Mouse (Mus musculus) limb, embryonic 11.5 days (tissue): ENCODE data around the gene Mthfd1l. TPM values are rescaled to one million over a fixed set of nuclear protein-coding genes. Genes with fewer than 3 reads are reported as not detected.

Source experiments
- ATAC-seq: fragments of 200-750 bp; cut with Nextera tagmentation; 2 replicates; pipeline ENCODE4 v1.8.0; 2017; ENCODE audit warnings: low read depth; ENCODE audit not compliant: insufficient number of reproducible peaks, low FRiP score, low TSS enrichment
- DNase-seq: peaks from one replicate; pipeline ENCODE4 v3.0.0-alpha.2; 2015; ENCODE audit warnings: low spot score
- H3K27ac ChIP-seq: fragments of 300-500 bp; sonication (generic); replicated peaks from 2 replicates; pipeline ENCODE4 v1.5.1; 2014; ENCODE audit warnings: low read depth, mild to moderate bottlenecking, low read length
- H3K27me3 ChIP-seq: fragments of 300-500 bp; sonication (generic); 2 replicates; pipeline ENCODE4 v1.6.1; 2014; ENCODE audit warnings: mild to moderate bottlenecking, low read length, mixed read lengths; ENCODE audit not compliant: control insufficient read depth, insufficient read depth
- H3K36me3 ChIP-seq: fragments of 300-500 bp; sonication (generic); 2 replicates; pipeline ENCODE4 v1.6.1; 2014; ENCODE audit warnings: mild to moderate bottlenecking, low read length, moderate library complexity, mixed read lengths; ENCODE audit not compliant: control insufficient read depth, insufficient read depth
- H3K4me1 ChIP-seq: fragments of 300-500 bp; sonication (generic); 2 replicates; pipeline ENCODE4 v1.6.1; 2014; ENCODE audit warnings: low read length, mixed read lengths; ENCODE audit not compliant: control insufficient read depth, insufficient read depth
- H3K4me2 ChIP-seq: fragments of 300-500 bp; sonication (generic); 2 replicates; pipeline ENCODE4 v1.6.1; 2014; ENCODE audit warnings: low read depth, mild to moderate bottlenecking, moderate library complexity; ENCODE audit not compliant: severe bottlenecking
- H3K4me3 ChIP-seq: fragments of 300-500 bp; sonication (generic); 2 replicates; pipeline ENCODE4 v1.5.1; 2014; ENCODE audit warnings: low read depth, low read length
- H3K9ac ChIP-seq: fragments of 300-500 bp; sonication (generic); 2 replicates; pipeline ENCODE4 v1.6.1; 2014; ENCODE audit warnings: mild to moderate bottlenecking, low read length
- H3K9me3 ChIP-seq: fragments of 300-500 bp; sonication (generic); 2 replicates; pipeline ENCODE4 v1.6.1; 2016; ENCODE audit warnings: low read length; ENCODE audit not compliant: control insufficient read depth
- WGBS: fragments of 180-500 bp; shearing (Covaris S2); extraction: QIAGEN DNeasy Blood & Tissue Kit; methylation state at CpG from one replicate; pipeline ENCODE4 v1.1.7; 2014; 5-methylcytosine and 5-hydroxymethylcytosine counted together
- polyA plus RNA-seq: library from polyadenylated mRNA; unstranded; fragments of >200 nt; fragmentation: Nextera tagmentation; extraction: Ambion mirVana; gene quantifications from 2 replicates; pipeline ENCODE4 v1.2.1, GENCODE M21; 2014

Gene Mthfd1l
- polyA plus RNA-seq, 1 experiment from 2014 or later: 16.0 TPM

DNA sequence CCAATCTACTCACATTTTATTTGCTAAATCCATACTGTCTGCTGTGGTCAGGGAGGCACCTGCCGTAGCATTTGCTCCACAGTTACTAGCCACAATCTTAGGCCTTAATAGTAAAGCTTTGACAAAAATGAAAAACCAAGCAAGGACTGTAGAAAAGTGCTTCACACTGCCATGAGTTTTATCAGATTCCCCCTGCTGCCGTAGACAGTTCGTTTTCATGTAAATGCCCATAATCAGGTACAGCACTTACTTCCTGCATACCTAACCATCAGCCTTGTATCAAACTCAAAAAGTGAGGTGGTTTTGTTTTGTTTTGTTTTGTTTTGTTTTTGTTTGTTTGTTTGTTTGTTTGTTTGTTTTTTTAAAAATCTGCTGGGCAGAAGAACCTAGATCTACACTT lies 84.5 kb downstream of the Mthfd1l start:
- no peaks in the 10 kb centered on the region for H3K27me3 ChIP-seq
- no peak overlapping the region for H3K4me3 ChIP-seq
- no peak overlapping the region for H3K4me2 ChIP-seq
- H3K36me3 ChIP-seq: no peaks in the 10 kb centered on the region; the same call in 1 of the 2 replicates
- WGBS: 94% methylated on average over 3 of the region's 3 CpGs
- no peak for ATAC-seq
- H3K9ac ChIP-seq: no peak overlapping the region
- no peaks in the 10 kb centered on the region for H3K9me3 ChIP-seq
- no peak overlapping the region for H3K27ac ChIP-seq
- no peaks in the 10 kb centered on the region for H3K4me1 ChIP-seq
- no peak for DNase-seq

DNA sequence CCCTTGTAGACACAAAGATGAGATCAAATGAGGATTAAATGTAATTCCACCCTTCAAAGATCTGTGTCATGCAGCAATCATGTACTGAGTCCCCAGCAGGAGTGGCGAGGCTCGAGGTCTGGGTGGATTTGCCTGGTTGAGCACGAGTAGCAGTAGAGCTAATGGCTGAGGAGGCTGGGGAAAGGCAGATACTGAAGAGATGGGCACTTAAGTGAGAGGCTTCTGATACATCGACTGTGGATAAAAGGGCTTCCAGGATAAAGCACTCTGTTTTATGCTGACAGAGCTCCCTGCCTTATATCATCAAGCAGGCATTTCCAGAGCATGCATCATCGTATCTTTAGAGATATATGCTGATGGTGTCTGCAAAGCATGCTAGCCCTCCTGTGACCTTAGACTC lies 84.9 kb downstream of the Mthfd1l start:
- ATAC-seq (no peak), DNase-seq (no peak)
- no peak overlapping the region for H3K4me3 ChIP-seq
- no peaks in the 10 kb centered on the region for H3K9me3 ChIP-seq
- no peaks in the 10 kb centered on the region; the same call in 1 of the 2 replicates for H3K36me3 ChIP-seq
- WGBS: 87% methylated on average over 5 of the region's 5 CpGs
- H3K27ac ChIP-seq: no peak overlapping the region
- no peak overlapping the region for H3K9ac ChIP-seq
- H3K4me1 ChIP-seq: no peaks in the 10 kb centered on the region
- no peak overlapping the region for H3K4me2 ChIP-seq
- H3K27me3 ChIP-seq: no peaks in the 10 kb centered on the region

DNA sequence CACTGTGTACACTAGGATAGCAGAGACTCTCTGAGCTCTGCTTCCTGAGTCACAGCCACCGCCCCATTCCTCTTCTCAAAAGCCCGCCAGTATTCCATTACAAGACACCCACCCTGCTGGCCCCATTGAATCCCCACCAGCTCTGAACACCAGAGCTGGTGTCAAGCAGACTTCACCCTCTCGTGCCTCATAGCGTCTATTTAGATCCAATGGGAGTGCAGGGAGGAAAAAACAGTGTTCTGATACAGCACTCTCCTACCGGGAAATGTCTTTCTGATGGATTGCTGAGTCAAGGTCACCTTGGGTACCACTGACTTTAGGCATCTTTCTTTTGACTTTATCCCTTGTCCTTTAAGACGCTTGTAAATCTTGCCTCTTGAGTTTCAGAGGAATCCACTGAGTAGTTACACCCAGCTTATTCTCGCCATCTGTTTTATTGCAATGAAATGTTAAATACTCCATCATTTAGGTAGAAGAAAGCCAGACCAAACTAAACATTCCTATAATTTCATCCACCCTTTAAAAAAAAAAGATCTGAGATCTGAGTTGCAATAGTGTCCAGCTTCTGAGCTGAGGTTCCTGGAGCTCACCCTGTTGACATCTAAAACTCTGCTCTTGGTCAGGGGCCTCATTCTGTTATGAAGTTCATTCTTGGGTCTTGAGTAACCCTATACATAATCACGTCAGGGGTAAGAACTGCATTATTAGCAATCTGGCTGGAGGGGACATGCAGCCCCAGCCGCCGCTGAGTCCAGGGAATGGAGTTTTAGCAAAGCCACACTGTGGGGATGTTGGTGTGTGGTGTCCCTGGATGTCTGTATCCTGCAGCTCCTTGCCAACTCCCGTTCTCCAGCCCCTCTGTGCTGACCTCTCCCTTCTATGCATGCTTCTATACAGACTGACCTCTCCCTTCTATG lies 88.4 kb downstream of the Mthfd1l start:
- WGBS: 89% methylated on average over 11 of the region's 11 CpGs
- H3K4me3 ChIP-seq: no peak overlapping the region
- H3K27ac ChIP-seq: no peak overlapping the region
- H3K4me2 ChIP-seq: no peak overlapping the region
- no peaks in the 10 kb centered on the region for H3K27me3 ChIP-seq
- no peaks in the 10 kb centered on the region for H3K9me3 ChIP-seq
- H3K36me3 ChIP-seq: no peaks in the 10 kb centered on the region; the same call in 1 of the 2 replicates
- H3K4me1 ChIP-seq: no peaks in the 10 kb centered on the region
- ATAC-seq (no peak), DNase-seq (no peak)
- no peak overlapping the region for H3K9ac ChIP-seq

DNA sequence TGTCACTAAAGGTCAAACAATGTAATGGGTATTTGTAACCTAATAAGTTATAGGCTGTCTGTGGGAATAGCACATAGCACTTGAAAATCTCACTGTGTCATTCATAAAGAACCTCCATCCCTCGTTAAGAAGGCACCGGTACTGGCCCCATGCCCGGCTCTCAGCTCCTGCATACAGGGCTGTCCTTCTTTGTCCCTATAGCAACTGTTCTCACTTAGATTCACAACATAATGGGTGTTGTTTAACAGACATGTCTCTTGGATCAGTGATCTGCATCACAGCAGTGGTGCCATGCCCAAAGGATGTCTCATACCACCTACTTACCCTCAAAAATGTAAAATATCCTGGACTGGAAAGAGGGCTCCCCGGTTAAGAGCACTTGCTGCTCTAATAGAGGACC lies 90.6 kb downstream of the Mthfd1l start:
- Histone ChIP-seq H3K9ac (no peak overlapping the region), H3K27ac (no peak overlapping the region), H3K27me3 (no peaks in the 10 kb centered on the region), H3K4me1 (no peaks in the 10 kb centered on the region), H3K4me3 (no peak overlapping the region), H3K4me2 (no peak overlapping the region), H3K9me3 (no peaks in the 10 kb centered on the region), H3K36me3 (no peaks in the 10 kb centered on the region)
- ATAC-seq (no peak), DNase-seq (no peak)
- 89% methylated on average over 4 of the region's 4 CpGs for WGBS

DNA sequence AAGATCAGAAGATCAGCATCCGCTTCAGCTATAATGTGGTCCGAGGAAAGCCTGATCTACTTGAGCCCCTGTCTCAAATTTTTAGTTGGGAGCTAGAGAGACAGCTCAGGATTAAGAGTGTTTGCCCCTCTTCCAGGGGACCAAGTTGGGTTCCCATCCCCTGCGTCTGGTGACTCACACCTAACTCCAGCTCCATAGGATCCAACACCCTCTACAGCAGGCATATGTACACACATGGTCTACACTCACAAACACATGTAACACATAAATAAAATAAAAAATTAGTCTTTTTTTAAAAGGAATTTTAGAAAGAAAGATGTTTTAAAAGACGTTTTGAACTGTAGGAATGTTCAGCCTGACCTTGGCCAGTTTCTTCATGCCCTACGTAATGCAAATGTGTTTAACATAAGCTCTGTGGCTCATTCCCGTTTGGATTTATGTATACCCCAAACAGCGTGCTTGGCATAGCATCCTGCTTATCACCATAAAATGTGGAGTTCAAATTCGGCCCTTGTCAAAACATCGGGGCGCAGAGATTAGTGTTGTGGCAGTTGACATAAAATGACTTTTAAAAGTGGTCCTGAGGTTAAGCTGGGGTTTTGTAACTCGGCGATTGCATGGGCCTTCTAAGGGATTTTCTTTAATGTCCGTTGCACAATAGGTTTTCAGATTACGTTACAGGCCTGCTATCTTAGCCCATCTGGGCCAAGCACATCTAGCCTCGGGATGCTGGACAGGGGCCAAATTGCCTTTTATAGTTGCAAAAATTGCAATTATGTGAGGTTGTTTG lies 92.6 kb downstream of the Mthfd1l start:
- H3K4me3 ChIP-seq: no peak overlapping the region
- no peak overlapping the region for H3K9ac ChIP-seq
- no peak overlapping the region for H3K4me2 ChIP-seq
- H3K4me1 ChIP-seq: no peaks in the 10 kb centered on the region
- 87% methylated on average over 15 of the region's 15 CpGs for WGBS
- DNase-seq: no peak
- H3K27me3 ChIP-seq: no peaks in the 10 kb centered on the region
- H3K27ac ChIP-seq: no peak overlapping the region
- ATAC-seq: no peak
- H3K36me3 ChIP-seq: no peaks in the 10 kb centered on the region
- H3K9me3 ChIP-seq: no peaks in the 10 kb centered on the region

DNA sequence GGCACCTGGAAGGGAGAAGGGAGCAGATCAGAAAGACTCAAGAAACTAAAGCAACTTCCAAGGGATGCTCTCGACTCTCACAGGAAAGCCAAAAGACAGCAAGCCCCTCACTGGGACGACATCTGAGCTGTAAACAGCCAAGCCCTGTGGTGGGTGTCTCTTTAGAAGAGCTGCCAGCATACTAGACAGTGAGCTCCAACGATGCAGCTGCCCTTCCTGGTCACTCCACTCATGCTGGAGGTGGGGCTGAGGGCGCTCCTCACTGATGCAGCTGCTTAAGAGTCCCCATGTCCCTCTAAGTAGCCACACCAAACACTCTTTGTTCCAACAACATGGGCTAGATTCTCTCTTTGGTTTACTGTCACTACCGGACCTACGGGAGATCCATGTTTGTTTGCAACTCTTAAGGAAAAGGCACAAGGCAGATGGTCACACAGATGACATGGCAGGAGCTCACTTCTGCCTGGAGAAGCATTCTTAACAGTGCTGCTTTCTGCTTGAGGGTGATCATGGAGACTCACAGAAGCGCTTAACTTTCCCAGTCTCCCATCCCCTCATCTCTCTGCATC lies 96.4 kb downstream of the Mthfd1l start:
- no peak overlapping the region for H3K9ac ChIP-seq

DNA sequence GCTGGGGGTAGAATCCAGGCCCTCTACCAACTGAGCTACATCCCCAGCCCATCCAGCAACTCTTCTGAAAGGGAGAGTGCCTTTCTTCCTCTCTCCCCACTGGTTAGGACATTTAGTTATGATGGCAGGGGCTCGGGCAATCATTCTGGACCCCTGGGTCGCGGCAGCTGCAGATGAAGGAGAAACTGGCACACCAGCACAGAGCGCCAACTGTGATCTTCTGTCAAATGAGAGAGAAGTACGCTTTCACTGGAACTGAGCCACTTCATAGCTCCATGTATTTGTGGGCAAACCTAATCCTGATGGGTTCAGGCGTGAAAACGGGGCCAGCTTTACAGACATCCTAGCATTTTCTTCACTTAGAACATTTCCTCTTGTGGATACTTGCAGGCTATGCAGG lies 97.1 kb downstream of the Mthfd1l start:
- ATAC-seq (no peak), DNase-seq (no peak)
- no peak overlapping the region for H3K9ac ChIP-seq
- H3K27ac ChIP-seq: no peak overlapping the region
- no peaks in the 10 kb centered on the region for H3K27me3 ChIP-seq
- H3K4me3 ChIP-seq: no peak overlapping the region
- no peaks in the 10 kb centered on the region for H3K9me3 ChIP-seq
- no peak overlapping the region for H3K4me2 ChIP-seq
- H3K4me1 ChIP-seq: no peaks in the 10 kb centered on the region
- WGBS: 95% methylated on average over 7 of the region's 7 CpGs
- H3K36me3 ChIP-seq: no peaks in the 10 kb centered on the region

More for the DNA sequence above, 96.4 kb downstream of the Mthfd1l start:
- Histone ChIP-seq H3K27ac (no peak overlapping the region), H3K4me3 (no peak overlapping the region), H3K4me1 (no peaks in the 10 kb centered on the region), H3K9me3 (no peaks in the 10 kb centered on the region), H3K36me3 (no peaks in the 10 kb centered on the region), H3K27me3 (no peaks in the 10 kb centered on the region), H3K4me2 (no peak overlapping the region)
- no peak for DNase-seq
- no peak for ATAC-seq
- 87% methylated on average over 7 of the region's 7 CpGs for WGBS

DNA sequence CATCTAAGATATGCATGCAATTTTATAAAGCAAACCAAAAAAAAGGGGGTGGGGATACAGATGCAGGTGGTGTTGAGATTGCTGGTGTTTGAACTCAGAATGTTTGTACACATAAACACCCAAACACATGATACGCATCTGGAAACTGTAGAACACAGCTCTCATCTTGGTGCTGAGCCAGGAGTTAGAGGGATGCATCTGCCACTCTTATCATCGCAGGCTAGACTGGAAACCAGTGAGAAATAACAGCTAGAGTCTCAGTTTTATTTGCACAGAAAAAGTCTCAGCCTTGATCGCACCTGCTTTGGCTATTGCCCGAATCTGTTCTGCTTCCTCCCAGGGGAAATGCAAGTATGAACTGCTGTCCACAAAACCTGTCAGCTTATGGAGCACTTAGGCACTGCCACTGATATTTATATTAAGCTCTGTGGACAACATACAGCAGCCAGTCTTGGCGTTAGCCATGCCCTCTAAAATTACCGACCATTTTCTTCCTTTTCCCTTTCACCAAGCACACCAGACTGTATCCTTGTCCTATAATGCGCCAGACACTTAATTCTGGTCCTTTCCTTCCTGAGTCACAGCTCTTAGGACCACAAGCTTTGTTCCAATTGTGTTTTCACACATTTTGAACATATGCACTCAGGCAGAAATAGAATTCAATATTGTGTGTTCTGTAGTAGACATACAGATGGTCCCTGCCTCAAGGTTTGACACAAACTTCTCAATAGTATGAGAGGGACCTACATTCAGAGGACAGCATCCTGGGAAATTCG lies 98.3 kb downstream of the Mthfd1l start:
- 92% methylated on average over 8 of the region's 8 CpGs for WGBS
- no peaks in the 10 kb centered on the region for H3K27me3 ChIP-seq
- no peak overlapping the region for H3K4me2 ChIP-seq
- no peaks in the 10 kb centered on the region for H3K4me1 ChIP-seq
- H3K36me3 ChIP-seq: no peaks in the 10 kb centered on the region
- no peak overlapping the region for H3K9ac ChIP-seq
- no peaks in the 10 kb centered on the region for H3K9me3 ChIP-seq
- ATAC-seq (no peak), DNase-seq (no peak)
- H3K27ac ChIP-seq: no peak overlapping the region
- H3K4me3 ChIP-seq: no peak overlapping the region
